Mouse (Mus musculus): ENCODE data around the gene Slc25a1. TPM values are rescaled to one million over a fixed set of nuclear protein-coding genes. Genes with fewer than 3 reads are reported as not detected.

The Slc25a1 gene
- total and polyA plus RNA-seq, 3 experiments, result 113 to 141 (median 134) TPM

- H3K4me2 ChIP-seq (ENCODE audit: insufficient read depth, low read depth, poor library complexity, severe bottlenecking), result no peak overlapping the region
- DNase-seq (ENCODE audit: extremely low read depth), result no peak
- peaks cover 7 to 32% of the 10 kb centered on the region in 2 experiments for H3K4me1 ChIP-seq (ENCODE audit: control insufficient read depth in 1 of 2, insufficient read depth in 2 of 2)
- no peaks in the 10 kb centered on the region for H3K79me2 ChIP-seq (replicated peaks; ENCODE audit: control insufficient read depth, extremely low read depth, insufficient read depth, poor library complexity, severe bottlenecking)
- H3K9me3 ChIP-seq (replicated peaks; ENCODE audit: low read length), result no peaks in the 10 kb centered on the region
- in situ Hi-C loops (cut with MboI; ENCODE audit: low pct_ligation_motif_present, low pct_unique_long_range_greater_than_20kb, low sequenced_read_pairs), result no loop called here
- H3K4me3 ChIP-seq (replicated peaks in 1 of 3; ENCODE audit: low read depth in 2 of 3, low read length in 2 of 3, poor library complexity in 1 of 3), result no peak overlapping the region
- dilution Hi-C loops (cut with MboI; ENCODE audit: extremely low pct_ligation_motif_present, extremely low pct_unique_long_range_greater_than_20kb, low sequenced_read_pairs), result no loop called here
- no peak overlapping the region for H3K27ac ChIP-seq (ENCODE audit: insufficient read depth, low read depth)
- no peak overlapping the region for H3K9ac ChIP-seq (ENCODE audit: insufficient read depth, low read depth)
- H3K36me3 ChIP-seq (replicated peaks in 1 of 2; ENCODE audit: control insufficient read depth in 1 of 2, insufficient read depth in 1 of 2, low read length in 1 of 2), result peaks cover 18 to 24% of the 10 kb centered on the region in 2 experiments
- H3K27me3 ChIP-seq (replicated peaks), result peaks cover 12% of the 10 kb centered on the region
- TF ChIP-seq CTCF (conservative IDR thresholded peaks at IDR 0.05 in 1 of 2, IDR thresholded peaks at IDR 0.05 in 1 of 2; ENCODE audit: low read depth in 2 of 2, low read length in 2 of 2) (no peak), UBTF (IDR thresholded peaks at IDR 0.05; ENCODE audit: low read depth, low read length) (no peak), ZNF384 (IDR thresholded peaks at IDR 0.05; ENCODE audit: low read depth, low read length) (no peak), MEF2A (IDR thresholded peaks at IDR 0.05; ENCODE audit: borderline replicate concordance, low read depth, low read length) (no peak), IRF4 (IDR thresholded peaks at IDR 0.05; ENCODE audit: low read depth, low read length) (no peak), NELFE (IDR thresholded peaks at IDR 0.05; ENCODE audit: low read depth, low read length) (no peak), PAX5 (IDR thresholded peaks at IDR 0.05; ENCODE audit: low read length) (no peak), JUN (IDR thresholded peaks at IDR 0.05; ENCODE audit: insufficient read depth, low read depth, low read length) (no peak), KAT2A (IDR thresholded peaks at IDR 0.05; ENCODE audit: insufficient replicate concordance, low read length) (no peak), CHD2 (IDR thresholded peaks at IDR 0.05; ENCODE audit: low read length) (no peak), JUND (conservative IDR thresholded peaks at IDR 0.05; ENCODE audit: low read depth, low read length) (no peak), RCOR1 (conservative IDR thresholded peaks at IDR 0.05; ENCODE audit: low read depth, low read length) (no peak), SIN3A (IDR thresholded peaks at IDR 0.05; ENCODE audit: low read length) (no peak), GABPA (IDR thresholded peaks at IDR 0.05; ENCODE audit: insufficient replicate concordance, low read depth, low read length) (no peak), E2F4 (IDR thresholded peaks at IDR 0.05; ENCODE audit: insufficient replicate concordance, low read depth, low read length) (no peak), BHLHE40 (IDR thresholded peaks at IDR 0.05; ENCODE audit: low read depth, low read length) (no peak), USF1 (IDR thresholded peaks at IDR 0.05; ENCODE audit: low read depth, low read length) (no peak)
Observed at GRCm38 (mm10) chr16:17929631-17930030, 1.6 kb upstream of the Slc25a1 start.

- peaks cover 8% of the 10 kb centered on the region for H3K27me3 ChIP-seq (replicated peaks)
- H3K27ac ChIP-seq (ENCODE audit: insufficient read depth, low read depth), result no peak overlapping the region
- H3K4me2 ChIP-seq (ENCODE audit: insufficient read depth, low read depth, poor library complexity, severe bottlenecking), result peak overlapping the region; percentile 52; the same call in 1 of the 2 replicates
- peaks cover 19 to 28% of the 10 kb centered on the region in 2 experiments for H3K36me3 ChIP-seq (replicated peaks in 1 of 2; ENCODE audit: control insufficient read depth in 1 of 2, insufficient read depth in 1 of 2, low read length in 1 of 2)
- peaks cover 7 to 28% of the 10 kb centered on the region in 2 experiments for H3K4me1 ChIP-seq (ENCODE audit: control insufficient read depth in 1 of 2, insufficient read depth in 2 of 2)
- H3K9me3 ChIP-seq (replicated peaks; ENCODE audit: low read length), result no peaks in the 10 kb centered on the region
- H3K9ac ChIP-seq (ENCODE audit: insufficient read depth, low read depth), result peak overlapping the region; percentile 64
- peak overlapping the region in 2 of 3 experiments; percentile 73 to 83 for H3K4me3 ChIP-seq (replicated peaks in 1 of 3; ENCODE audit: low read depth in 2 of 3, low read length in 2 of 3, poor library complexity in 1 of 3)
- dilution Hi-C loops (cut with MboI; ENCODE audit: extremely low pct_ligation_motif_present, extremely low pct_unique_long_range_greater_than_20kb, low sequenced_read_pairs) (no loop called here), in situ Hi-C loops (cut with MboI; ENCODE audit: low pct_ligation_motif_present, low pct_unique_long_range_greater_than_20kb, low sequenced_read_pairs) (no loop called here)
- no peaks in the 10 kb centered on the region for H3K79me2 ChIP-seq (replicated peaks; ENCODE audit: control insufficient read depth, extremely low read depth, insufficient read depth, poor library complexity, severe bottlenecking)
- TF ChIP-seq CHD1 (IDR thresholded peaks at IDR 0.05; ENCODE audit: low read depth, low read length) (no peak), E2F4 (IDR thresholded peaks at IDR 0.05; ENCODE audit: insufficient replicate concordance, low read depth, low read length) (no peak), RCOR1 (conservative IDR thresholded peaks at IDR 0.05; ENCODE audit: low read depth, low read length) (no peak), POLR2AphosphoS2 (IDR thresholded peaks at IDR 0.05; ENCODE audit: low read depth, low read length) (no peak), TBP (conservative IDR thresholded peaks at IDR 0.05; ENCODE audit: low read depth, low read length) (no peak), MAX (IDR thresholded peaks at IDR 0.05; ENCODE audit: low read length) (no peak), BHLHE40 (IDR thresholded peaks at IDR 0.05; ENCODE audit: low read depth, low read length) (no peak), UBTF (IDR thresholded peaks at IDR 0.05; ENCODE audit: low read depth, low read length) (no peak)
- DNase-seq (ENCODE audit: extremely low read depth), result no peak
Observed at GRCm38 (mm10) chr16:17929211-17929610, 1.2 kb upstream of the Slc25a1 start.
